Mouse (Mus musculus) thymus, adult 2 months (tissue): ENCODE data around the gene Ankrd13b.

Experiments
- CTCF ChIP-seq: fragments of 200-500 bp; IDR thresholded peaks from 2 replicates; pipeline ENCODE4 v1.5.1; 2012; ENCODE audit warnings: mild to moderate bottlenecking, control low read depth, low read length, moderate library complexity, borderline replicate concordance; ENCODE audit not compliant: control insufficient read depth, poor library complexity, insufficient read depth; ENCODE audit errors: extremely low read depth
- POLR2A ChIP-seq: fragments of 200-500 bp; IDR thresholded peaks from 2 replicates; pipeline ENCODE4 v1.6.1; 2012; ENCODE audit warnings: mild to moderate bottlenecking, low read length, control low read depth, moderate library complexity; ENCODE audit not compliant: control insufficient read depth, poor library complexity, insufficient read depth; ENCODE audit errors: extremely low read depth

- peak; percentile 97 for TF ChIP-seq CTCF
- TF ChIP-seq POLR2A: no peak
These were observed 1.6 kb upstream of the Ankrd13b start for GRCm38 (mm10) chr11:77491123-77491501.
